Mouse (Mus musculus) ZHBTc4 (cell line): ENCODE results near the gene Palm.

ENCODE experiments used
- DNase-seq: peaks from one replicate; pipeline ENCODE4 v3.0.0-alpha.2; 2011; ENCODE audit warnings: low read depth, low spot score

Gene Palm

GRCm38 (mm10) chr10:79772320-79772719 lies 21.1 kb upstream of the Palm start:
- DNase-seq, result peak; percentile 89

DNA sequence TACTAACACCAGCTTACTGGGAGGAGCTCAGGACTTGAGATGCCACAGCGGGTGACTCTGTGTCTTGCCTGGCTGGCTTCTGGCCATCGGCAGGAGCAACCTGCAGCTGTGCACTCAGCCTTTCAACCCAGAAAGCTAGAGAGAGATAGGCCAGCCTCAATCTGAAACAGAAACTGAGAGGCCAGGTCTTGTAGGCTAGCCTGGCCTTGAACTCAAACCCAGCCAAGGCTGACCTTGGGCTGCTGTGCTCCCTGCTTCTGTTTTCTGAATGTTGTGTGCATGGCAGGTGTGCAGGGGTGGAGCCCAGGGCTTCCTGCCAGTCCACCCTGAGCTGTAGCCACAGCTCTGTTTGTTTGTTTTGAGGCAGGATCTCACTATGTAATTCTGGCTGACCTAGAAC lies 20.2 kb upstream of the Palm start:
- peak; percentile 36 for DNase-seq

DNA sequence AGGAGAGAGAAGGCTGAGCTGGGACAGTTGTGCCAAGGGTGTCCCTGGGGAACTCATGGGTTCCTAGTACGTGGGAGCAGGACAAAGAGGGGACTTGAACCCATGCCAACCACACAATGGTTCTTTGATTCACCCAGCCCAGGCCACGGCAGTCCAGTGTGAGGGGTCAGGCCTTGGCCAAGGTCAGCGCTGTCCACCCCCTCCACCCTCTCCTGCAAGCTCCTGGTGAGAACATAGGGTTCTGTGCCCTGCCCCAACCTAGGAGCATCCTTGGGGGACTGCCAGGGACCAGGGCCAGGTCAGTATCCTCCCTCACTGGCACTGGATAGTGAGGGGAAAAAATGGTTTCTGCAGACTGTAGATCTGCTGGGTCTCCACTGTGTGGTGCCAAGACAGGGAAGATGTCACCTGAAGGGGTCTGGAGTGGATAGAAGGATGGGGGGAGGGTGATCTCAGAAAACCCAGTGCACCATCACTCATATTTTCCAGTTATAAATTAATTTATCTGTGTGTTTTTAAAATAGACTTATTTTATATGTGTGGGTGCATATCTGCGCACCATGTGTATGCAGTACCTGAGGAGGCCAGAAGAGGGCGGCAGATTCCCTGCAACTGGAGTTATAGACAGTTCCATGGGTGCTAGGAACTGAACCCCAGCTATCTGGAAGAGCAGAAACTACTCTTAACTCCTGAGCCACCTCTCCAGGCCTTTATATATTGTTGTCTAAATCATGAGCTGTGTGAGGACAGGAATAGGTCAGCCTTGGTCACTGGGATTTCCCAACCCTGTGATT lies 18.7 kb upstream of the Palm start:
- peak; percentile 50 for DNase-seq

DNA sequence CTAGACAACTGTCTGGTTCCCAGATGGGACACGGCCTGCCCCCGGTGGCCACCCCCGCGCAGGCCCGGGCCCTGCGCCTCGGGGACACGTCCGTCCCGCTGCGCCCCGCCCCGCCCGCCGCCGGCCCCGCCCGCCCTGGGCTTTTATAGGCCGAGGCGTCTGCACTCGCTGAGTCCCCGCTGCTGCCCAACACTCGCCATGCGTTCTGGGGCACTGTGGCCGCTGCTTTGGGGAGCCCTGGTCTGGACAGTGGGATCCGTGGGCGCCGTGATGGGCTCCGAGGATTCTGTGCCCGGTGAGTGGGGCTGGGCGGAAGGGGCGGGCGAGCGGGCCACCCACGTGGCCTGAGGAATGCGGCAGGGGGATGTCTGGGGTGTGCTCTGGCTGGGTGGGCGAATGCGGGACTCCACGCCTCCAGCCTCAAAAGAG lies 16.3 kb upstream of the Palm start, which contains the start of gene Fstl3:
TSS of gene Fstl3 (plus strand) at position 170 of the 429 bp plus-strand sequence.
- DNase-seq, result no peak

- no peak for DNase-seq
These were observed 15.4 kb upstream of the Palm start for GRCm38 (mm10) chr10:79778006-79778405.

- no peak for DNase-seq
These were observed 14.2 kb upstream of the Palm start for GRCm38 (mm10) chr10:79779193-79779592.

DNA sequence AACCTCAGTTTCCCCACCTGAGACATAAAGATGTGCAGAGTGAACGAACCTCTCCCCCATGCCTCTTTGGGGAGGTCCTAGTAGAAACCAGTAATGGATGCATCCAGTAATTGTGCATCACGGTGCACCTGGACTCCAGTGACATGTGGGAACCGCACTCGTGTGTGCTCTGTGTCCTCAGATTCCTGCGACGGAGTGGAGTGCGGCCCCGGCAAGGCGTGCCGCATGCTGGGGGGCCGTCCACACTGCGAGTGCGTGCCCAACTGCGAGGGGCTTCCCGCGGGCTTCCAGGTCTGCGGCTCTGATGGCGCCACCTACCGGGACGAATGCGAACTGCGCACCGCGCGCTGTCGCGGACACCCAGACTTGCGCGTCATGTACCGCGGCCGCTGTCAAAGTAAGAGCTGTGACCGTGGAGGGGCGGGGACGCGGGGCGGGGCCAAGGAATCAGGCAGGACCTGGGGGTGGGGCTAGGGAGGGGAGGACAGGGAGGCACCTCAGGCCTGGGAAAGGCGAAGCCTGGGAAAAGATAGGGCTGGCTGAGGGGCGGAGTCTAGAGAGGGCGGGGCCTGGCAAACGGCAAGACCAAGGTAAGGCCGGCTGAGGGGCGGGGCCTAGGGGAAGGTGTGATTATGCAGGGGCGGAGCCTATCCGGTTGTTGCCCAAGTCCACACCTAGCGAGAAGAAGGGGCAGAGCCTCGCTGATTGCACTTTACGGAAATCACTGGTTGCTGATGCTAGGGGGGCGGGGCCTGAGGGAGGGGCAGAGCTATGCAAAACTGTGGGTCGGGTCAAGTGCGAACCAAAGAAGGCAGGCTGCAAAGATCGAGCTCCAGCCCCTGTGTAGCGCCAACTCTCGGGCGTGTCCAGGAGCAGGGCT lies 13.3 kb upstream of the Palm start:
- peak; percentile 100 for DNase-seq

GRCm38 (mm10) chr10:79780664-79781015 lies 12.7 kb upstream of the Palm start:
- DNase-seq, result no peak

GRCm38 (mm10) chr10:79781139-79781538 lies 12.2 kb upstream of the Palm start:
- DNase-seq, result no peak

DNA sequence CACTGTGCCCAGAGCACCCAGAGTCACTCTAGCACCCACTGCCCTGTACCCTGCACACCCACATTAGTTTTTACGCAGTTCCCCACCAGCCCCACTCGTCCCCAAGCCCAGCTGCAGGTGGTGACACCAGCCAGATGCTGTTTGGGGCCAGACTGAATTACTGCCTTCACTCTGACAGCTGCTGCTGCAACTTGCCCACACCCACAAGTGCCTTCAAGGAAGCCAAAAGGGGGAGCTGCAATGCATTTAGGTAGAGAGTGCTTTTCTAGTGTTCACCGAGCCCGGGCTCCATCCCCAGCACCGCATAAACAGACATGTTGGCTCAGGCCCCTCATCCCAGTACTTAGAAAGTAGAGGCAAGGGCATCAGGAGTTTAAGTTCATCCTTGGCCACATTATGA lies 11.4 kb upstream of the Palm start:
- DNase-seq, result no peak

- peak; percentile 76 for DNase-seq
These were observed 10.3 kb upstream of the Palm start for GRCm38 (mm10) chr10:79783050-79783449.

DNA sequence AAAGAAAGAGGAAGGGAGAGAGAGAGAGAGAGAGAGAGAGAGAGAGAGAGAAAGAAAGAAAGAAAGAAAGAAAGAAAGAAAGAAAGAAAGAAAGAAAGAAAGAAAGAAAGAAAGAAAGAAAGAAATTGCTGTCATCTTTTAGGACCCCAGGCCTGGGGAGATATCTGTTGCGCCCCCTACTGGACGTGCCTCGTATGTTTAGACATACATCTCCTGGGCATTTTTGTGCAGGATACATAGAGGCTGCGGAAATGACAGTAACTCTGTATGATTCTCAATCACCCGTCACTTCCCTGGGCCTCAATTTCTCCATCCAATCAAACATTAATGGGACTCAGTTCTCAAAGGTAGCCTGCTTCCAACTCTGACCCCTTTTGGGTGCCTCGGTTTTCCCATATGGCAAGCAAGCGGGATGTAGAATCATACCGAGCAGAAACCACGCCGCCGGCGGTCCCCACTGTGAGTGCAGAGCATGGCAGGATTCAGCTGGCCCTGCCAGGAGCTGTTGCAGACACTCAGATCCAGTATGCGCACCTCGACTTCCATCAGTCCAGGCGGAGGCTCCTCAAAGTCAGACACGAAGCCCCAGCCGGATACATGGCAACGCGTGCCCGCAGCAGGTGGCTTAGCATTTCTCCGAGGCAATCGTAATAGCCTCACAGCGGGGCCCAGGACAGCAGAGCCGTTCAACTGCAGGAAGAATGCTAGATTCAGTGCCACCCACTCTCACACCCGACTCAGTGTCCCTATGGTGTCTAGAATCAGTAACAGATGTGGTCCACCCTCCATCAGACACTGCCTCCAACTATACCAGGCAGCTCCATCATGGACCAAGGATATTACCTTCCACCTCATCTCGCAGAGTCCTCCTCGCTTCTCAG lies 9.2 kb upstream of the Palm start:
- DNase-seq, result peak; percentile 84

- peak; percentile 76 for DNase-seq
These were observed 4.8 kb upstream of the Palm start for GRCm38 (mm10) chr10:79788386-79789158.

DNA sequence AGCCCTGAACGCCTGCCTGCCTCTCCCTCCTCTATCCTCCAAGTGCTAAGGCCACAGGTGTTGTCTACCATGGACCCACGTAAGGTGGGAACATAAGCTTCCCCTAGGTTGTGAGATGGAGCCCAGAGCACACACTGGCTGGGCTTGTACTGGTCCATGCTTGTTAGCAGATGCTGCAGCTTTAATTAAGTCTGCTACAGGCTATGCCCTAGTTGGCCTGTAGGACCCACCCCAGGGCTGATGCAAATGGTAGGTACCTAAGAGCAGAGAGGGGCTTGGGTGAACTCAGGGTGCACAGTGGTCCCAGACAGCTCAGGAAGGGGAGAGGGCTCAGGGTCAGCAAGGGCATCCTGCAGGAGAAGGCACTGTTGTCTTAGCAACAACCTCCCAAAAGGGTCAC lies 3.8 kb upstream of the Palm start:
- no peak for DNase-seq

- no peak for DNase-seq
These were observed 2.5 kb upstream of the Palm start, which contains the start of gene Prss57 for GRCm38 (mm10) chr10:79790861-79791260. Gene Prss57, minus strand, starts transcription at chr10:79790961.

DNA sequence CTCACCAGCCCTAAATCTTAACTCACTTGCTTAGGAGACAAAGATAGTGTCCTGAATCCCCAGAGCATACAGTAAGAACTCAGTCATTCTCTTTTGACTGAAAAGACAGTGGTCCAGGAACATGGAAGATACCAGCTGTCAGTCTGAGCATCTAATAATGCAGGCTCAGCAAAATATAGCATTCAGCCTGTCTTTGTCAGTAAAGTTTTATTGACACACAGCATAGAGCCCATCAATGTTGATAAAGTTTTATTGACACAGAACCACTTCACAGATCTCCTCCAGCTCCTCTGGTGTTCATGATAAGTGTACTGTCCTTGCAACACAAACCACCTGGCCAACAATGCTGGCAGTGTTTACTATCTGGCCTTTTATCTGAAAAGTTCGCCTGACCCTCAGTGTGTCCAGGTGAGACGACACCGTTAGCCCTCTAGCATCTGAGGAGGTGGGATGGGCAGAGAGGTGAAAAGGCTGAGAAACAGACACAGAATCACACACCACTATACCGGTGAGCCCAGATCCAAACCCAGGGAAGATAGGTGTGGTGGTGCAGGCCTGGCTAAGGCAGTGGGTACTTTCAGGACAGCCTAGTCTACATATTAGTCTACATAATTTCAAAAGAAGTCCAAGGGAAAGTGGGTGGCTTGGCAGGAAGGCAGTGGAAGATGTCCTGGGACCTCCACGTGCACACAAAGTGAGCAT lies 882 bp upstream of the Palm start:
- DNase-seq, result no peak

GRCm38 (mm10) chr10:79793738-79794490 lies 542 bp downstream of the Palm start:
- peak; percentile 39 for DNase-seq

DNA sequence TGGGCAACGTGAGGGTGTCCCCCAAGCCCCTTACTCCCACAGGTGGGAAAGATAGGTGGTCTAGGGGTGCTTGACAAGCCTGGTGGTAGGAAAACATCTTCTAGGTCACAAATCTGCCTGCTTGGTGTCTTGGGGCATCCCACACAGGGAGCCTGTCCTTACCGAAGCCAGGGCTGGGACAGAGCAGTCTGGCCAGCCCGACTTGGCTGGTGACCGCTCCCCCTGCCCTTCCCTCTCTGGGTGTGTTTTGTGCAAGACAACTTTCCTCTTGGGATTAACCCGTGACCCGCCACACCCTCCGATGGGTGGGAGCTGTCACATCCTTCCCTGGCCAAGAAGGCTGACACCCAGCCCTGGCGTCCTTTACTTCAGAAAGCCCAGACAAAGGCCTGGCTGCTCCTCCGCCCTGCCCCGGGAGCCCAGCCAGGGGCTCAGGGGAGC lies 1.1 kb downstream of the Palm start:
- DNase-seq, result peak; percentile 43

- no peak for DNase-seq
These were observed 2.5 kb downstream of the Palm start for GRCm38 (mm10) chr10:79795905-79796304.
